Mouse (Mus musculus) limb, embryonic 14.5 days (tissue): ENCODE measurements around the gene Arhgef10l. TPM values are rescaled to one million over a fixed set of nuclear protein-coding genes. Genes with fewer than 3 reads are reported as not detected.
"Not testable (repeated sequence)": the region's sequence is repeated elsewhere in the genome, so short reads cannot be mapped to it uniquely, and the experiment has no call there.

Experiments
- ATAC-seq: fragments of 200-750 bp; cut with Nextera tagmentation; 2 replicates; pipeline ENCODE4 v1.8.0; 2017; ENCODE audit warnings: low read depth, moderate number of reproducible peaks, moderate TSS enrichment; ENCODE audit not compliant: low FRiP score
- DNase-seq: peaks from one replicate; pipeline ENCODE4 v3.0.0-alpha.2; 2015; ENCODE audit warnings: low spot score
- H3K27ac ChIP-seq: fragments of 300-500 bp; sonication (generic); replicated peaks from 2 replicates; pipeline ENCODE4 v1.5.1; 2014; ENCODE audit warnings: low read depth, mild to moderate bottlenecking, low read length, moderate library complexity, mixed read lengths
- H3K27me3 ChIP-seq: fragments of 300-500 bp; sonication (generic); 2 replicates; pipeline ENCODE4 v1.6.1; 2014; ENCODE audit warnings: low read length, mixed read lengths; ENCODE audit not compliant: control insufficient read depth, insufficient read depth
- H3K36me3 ChIP-seq: fragments of 300-500 bp; sonication (generic); 2 replicates; pipeline ENCODE4 v1.6.1; 2014; ENCODE audit warnings: mild to moderate bottlenecking, low read length, moderate library complexity, mixed read lengths; ENCODE audit not compliant: control insufficient read depth, insufficient read depth
- H3K4me1 ChIP-seq: fragments of 300-500 bp; sonication (generic); 2 replicates; pipeline ENCODE4 v1.6.1; 2014; ENCODE audit warnings: antibody characterized with exemption, low read length, mixed read lengths; ENCODE audit not compliant: control insufficient read depth, insufficient read depth
- H3K4me2 ChIP-seq: fragments of 300-500 bp; sonication (generic); replicated peaks from 2 replicates; pipeline ENCODE4 v1.6.1; 2014; ENCODE audit warnings: low read depth, mild to moderate bottlenecking, low read length, moderate library complexity; ENCODE audit not compliant: severe bottlenecking
- H3K4me3 ChIP-seq: fragments of 300-500 bp; sonication (generic); replicated peaks from 2 replicates; pipeline ENCODE4 v1.5.1; 2014; ENCODE audit warnings: low read length
- H3K9ac ChIP-seq: fragments of 300-500 bp; sonication (generic); 2 replicates; pipeline ENCODE4 v1.6.1; 2014; ENCODE audit warnings: mild to moderate bottlenecking, low read depth, low read length, moderate library complexity; ENCODE audit not compliant: severe bottlenecking
- H3K9me3 ChIP-seq: fragments of 300-500 bp; sonication (generic); 2 replicates; pipeline ENCODE4 v1.6.1; 2016; ENCODE audit warnings: low read length; ENCODE audit not compliant: control insufficient read depth
- POLR2A ChIP-seq: fragments of 200-500 bp; IDR thresholded peaks from 2 replicates; pipeline ENCODE4 v1.8.0; 2012; ENCODE audit warnings: inconsistent platforms, mild to moderate bottlenecking, moderate library complexity, borderline replicate concordance; ENCODE audit not compliant: insufficient read depth, insufficient read length; ENCODE audit errors: extremely low read depth
- WGBS: fragments of 180-500 bp; shearing (Covaris S2); extraction: QIAGEN DNeasy Blood & Tissue Kit; methylation state at CpG from one replicate; pipeline ENCODE4 v1.1.7; 2014; 5-methylcytosine and 5-hydroxymethylcytosine counted together
- polyA plus RNA-seq, 2 experiments: library from polyadenylated mRNA; depleted of rRNA in 1 of 2; stranded (reverse) in 1 of 2; unstranded in 1 of 2; fragments of >200 nt; fragmentation: Nextera tagmentation in 1 of 2; extraction: Ambion mirVana in 1 of 2; gene quantifications; 2 replicates each; pipeline versions ENCODE4 v1.2.1 to v1.2.3; 2012 to 2014

Gene Arhgef10l
- polyA plus RNA-seq, 2 experiments = 13.7 to 19.5 TPM

DNA sequence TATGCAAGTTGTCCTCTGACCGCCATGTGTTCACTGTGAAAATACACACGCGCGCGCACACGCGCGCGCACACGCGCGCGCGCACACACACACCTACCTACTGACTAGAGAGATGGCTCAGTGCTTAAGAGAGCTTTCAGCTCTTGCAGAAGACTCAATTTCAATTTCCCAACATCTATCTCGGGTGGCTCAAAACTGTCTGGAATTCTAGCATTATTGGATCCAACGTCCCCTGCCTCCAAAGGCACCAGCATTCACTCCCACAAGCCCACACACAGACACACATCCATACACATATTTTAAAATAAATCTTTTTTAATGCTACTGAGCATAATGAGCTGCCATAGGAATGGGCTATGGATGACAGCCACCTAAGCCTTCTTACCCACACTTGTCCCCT lies 89.2 kb downstream of the Arhgef10l start:
- WGBS = 98% methylated on average over 16 of the region's 16 CpGs
- Histone ChIP-seq H3K36me3 (peaks cover 88% of the 10 kb centered on the region), H3K4me3 (no peak overlapping the region), H3K27ac (no peak overlapping the region), H3K9me3 (no peaks in the 10 kb centered on the region), H3K27me3 (no peaks in the 10 kb centered on the region), H3K4me2 (no peak overlapping the region), H3K9ac (no peak overlapping the region), H3K4me1 (no peaks in the 10 kb centered on the region)
- no peak for TF ChIP-seq POLR2A
- DNase-seq (no peak), ATAC-seq (no peak)

GRCm38 (mm10) chr4:140574863-140575262 lies 90.9 kb downstream of the Arhgef10l start:
- not testable (repeated sequence) for DNase-seq, H3K9me3 ChIP-seq, H3K4me2 ChIP-seq, H3K27ac ChIP-seq, H3K9ac ChIP-seq, H3K27me3 ChIP-seq, ATAC-seq, H3K4me3 ChIP-seq, H3K4me1 ChIP-seq
- WGBS = 92% methylated on average over 7 of the region's 7 CpGs
- H3K36me3 ChIP-seq = peaks cover 82% of the 10 kb centered on the region

GRCm38 (mm10) chr4:140572376-140572775 lies 93.4 kb downstream of the Arhgef10l start:
- no peaks in the 10 kb centered on the region for H3K9me3 ChIP-seq
- no peaks in the 10 kb centered on the region for H3K4me1 ChIP-seq
- no peak overlapping the region for H3K27ac ChIP-seq
- H3K36me3 ChIP-seq = peaks cover 82% of the 10 kb centered on the region
- no peak overlapping the region for H3K4me3 ChIP-seq
- H3K4me2 ChIP-seq = no peak overlapping the region
- no peak overlapping the region for H3K9ac ChIP-seq
- TF ChIP-seq POLR2A = no peak
- DNase-seq (no peak), ATAC-seq (no peak)
- 86% methylated on average over 17 of the region's 17 CpGs for WGBS
- no peaks in the 10 kb centered on the region for H3K27me3 ChIP-seq

DNA sequence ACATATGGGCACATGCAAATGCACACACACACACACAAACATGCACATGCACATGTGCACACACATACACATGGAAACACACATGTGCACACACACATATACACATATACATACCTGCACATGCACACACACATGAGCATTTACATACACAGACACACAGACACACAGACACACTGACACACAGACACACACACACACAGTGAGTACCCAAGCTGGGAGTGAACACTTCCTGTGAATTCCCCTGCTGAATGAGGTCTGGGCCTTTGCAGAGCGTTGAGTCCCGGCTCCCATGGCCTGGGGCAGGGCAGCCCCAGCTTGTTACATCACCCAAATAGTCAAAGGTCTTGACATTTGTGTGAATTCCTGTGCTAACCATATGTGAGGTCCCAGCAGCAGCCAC lies 96.4 kb downstream of the Arhgef10l start:
- Histone ChIP-seq H3K4me2 (no peak overlapping the region), H3K9me3 (no peaks in the 10 kb centered on the region), H3K4me1 (no peaks in the 10 kb centered on the region), H3K4me3 (no peak overlapping the region), H3K27me3 (no peaks in the 10 kb centered on the region), H3K36me3 (peaks cover 79% of the 10 kb centered on the region), H3K9ac (no peak overlapping the region), H3K27ac (no peak overlapping the region)
- 72% methylated on average over 2 of the region's 2 CpGs for WGBS
- ATAC-seq (no peak), DNase-seq (no peak)
- TF ChIP-seq POLR2A = no peak

- Histone ChIP-seq H3K4me1 (no peaks in the 10 kb centered on the region), H3K9ac (no peak overlapping the region), H3K4me3 (no peak overlapping the region), H3K4me2 (no peak overlapping the region), H3K36me3 (peaks cover 81% of the 10 kb centered on the region), H3K27me3 (no peaks in the 10 kb centered on the region), H3K9me3 (no peaks in the 10 kb centered on the region), H3K27ac (no peak overlapping the region)
- no peak for TF ChIP-seq POLR2A
- DNase-seq (no peak), ATAC-seq (no peak)
- WGBS = 93% methylated on average over 11 of the region's 11 CpGs
Measured at GRCm38 (mm10) chr4:140567911-140568480, 97.8 kb downstream of the Arhgef10l start.

- no peak overlapping the region for H3K4me3 ChIP-seq
- no peak overlapping the region for H3K9ac ChIP-seq
- H3K4me1 ChIP-seq = no peaks in the 10 kb centered on the region
- H3K27ac ChIP-seq = no peak overlapping the region
- no peak overlapping the region for H3K4me2 ChIP-seq
- ATAC-seq (no peak), DNase-seq (no peak)
- H3K36me3 ChIP-seq = peaks cover 83% of the 10 kb centered on the region
- WGBS = 93% methylated on average over 14 of the region's 14 CpGs
- TF ChIP-seq POLR2A = no peak
- H3K27me3 ChIP-seq = no peaks in the 10 kb centered on the region
- H3K9me3 ChIP-seq = peaks cover 3% of the 10 kb centered on the region; the same call in 1 of the 2 replicates
Measured at GRCm38 (mm10) chr4:140566785-140567184, 99.0 kb downstream of the Arhgef10l start.

DNA sequence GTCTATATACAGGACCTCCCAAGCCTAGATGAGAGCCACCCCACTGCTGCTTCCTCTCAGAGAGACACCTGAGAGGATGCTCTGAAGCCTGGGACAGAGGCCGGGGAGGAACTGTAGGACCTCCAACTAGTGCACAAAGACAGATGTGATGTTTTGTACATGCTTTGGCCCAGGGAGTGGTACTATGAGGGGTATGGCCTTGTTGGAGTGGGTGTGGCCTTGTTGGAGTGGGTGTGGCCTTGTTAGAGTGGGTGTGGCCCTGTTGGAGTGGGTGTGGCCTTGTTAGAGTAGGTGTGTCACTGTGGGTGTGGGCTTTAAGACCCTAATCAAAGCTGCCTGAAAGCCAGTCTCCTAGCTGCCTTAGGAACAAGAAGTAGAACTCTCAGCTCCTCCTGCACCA lies 101.4 kb downstream of the Arhgef10l start:
- not testable (repeated sequence) for DNase-seq, H3K4me1 ChIP-seq, H3K9me3 ChIP-seq, H3K27ac ChIP-seq, H3K4me3 ChIP-seq, ATAC-seq, H3K9ac ChIP-seq, H3K27me3 ChIP-seq, H3K4me2 ChIP-seq
- WGBS = 100% methylated on average over 1 of the region's 1 CpGs
- H3K36me3 ChIP-seq = peaks cover 80% of the 10 kb centered on the region
